Mouse (Mus musculus) left cerebral cortex, adult 18-20 months (tissue): ENCODE data around the gene Hoxa4. TPM values are rescaled to one million over a fixed set of nuclear protein-coding genes. Genes with fewer than 3 reads are reported as not detected.

Source experiments
- DNase-seq, 2 experiments: peaks; one replicate each; pipeline ENCODE4 v3.0.0; 2021 to 2022; ENCODE audit warnings: low spot score in 2 of 2, mixed read lengths in 1 of 2
- total RNA-seq, 2 experiments: library from RNA; stranded (reverse); gene quantifications; 2 replicates each; pipeline ENCODE4 v1.2.3; 2021

Gene Hoxa4
- total RNA-seq, 2 experiments from 2014 or later, result not detected

DNA sequence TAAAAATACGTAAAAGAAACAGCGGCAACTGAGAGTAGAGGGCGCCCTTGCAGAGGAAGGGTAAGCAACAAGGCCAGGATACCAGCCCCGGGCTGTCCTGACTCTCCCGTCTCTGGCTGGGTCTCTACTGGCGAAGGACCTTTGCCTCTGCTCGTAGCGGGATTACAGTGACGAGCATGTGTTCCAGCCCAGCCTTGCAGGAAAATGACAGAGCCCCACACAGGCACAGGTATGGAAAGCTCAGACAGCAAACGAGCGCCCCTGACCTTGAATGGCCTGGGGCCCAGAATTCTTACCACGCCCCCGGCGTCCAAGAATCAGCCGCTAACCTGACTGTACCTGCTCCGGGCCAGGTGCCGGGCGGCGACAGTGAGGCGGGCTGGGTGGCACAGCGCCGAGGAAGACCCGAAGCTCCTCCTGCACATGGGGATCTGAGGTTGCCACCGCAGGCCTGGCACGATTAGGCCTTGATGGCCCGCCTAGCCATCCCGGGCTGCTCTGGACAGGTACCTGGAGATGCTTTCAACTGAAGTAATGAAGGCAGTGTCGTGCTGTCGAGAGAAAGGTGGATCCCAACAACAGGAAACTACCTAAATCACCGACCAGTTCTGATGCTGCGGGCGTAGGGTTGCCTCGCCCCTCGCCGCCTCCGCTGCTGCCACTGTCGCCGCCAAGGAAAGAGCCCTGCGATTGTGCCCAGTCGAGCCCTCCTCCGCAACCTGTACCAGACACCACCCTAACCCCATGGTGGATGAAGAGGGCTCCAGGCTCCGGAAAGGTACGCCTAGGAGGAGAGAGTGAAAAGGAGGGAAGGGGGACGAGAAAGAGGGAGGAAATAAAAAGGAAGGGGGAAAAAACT, 38.2 kb upstream of the Hoxa4 start:
- DNase-seq, result no peak

DNA sequence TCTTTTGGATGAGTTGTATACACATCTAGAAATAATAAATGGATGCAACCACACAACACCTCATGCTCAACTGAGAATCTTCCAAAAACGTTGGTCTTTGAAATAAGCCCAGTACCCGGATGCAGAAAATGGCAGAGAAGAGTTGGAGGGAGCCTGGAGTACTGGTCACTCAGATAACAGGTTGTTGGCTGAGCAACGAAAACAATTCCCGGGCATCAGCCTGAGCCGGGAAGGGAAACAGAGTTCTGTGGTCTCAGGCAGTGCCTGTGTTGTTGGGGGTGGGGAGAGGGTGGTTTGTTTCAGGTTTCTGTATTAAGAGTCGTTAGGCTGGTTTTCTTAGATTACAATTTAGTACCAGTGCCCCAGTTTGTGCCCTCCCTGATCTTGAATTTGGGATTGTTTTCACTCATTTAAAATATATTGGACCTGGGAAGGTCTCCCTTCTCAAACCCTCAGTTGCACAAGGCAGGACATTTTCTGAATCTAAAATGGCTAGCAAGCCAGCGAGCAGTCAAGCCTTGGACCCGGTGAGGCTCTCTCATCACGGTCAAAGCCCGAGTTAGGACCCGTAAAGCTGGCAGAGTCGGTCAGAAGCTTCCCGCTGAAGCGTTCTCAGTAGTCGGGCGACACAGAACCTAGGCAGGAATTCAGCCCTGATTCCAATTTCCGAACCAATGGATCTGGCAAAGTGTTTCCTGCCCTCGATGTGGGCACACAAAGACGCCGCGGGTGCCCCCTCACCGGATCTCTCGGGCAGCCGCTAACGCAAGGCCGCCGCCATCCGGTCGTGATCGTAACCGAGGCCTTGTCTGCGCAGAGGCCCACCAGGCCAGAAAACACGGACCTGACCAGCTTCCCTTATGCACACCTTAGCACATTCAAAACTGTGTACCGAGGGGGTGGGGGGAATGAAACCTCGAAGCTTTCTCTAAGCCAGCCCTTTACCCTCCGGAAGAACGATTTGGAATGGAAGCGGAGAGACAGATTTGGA, 37.2 kb upstream of the Hoxa4 start:
- no peak for DNase-seq

DNA sequence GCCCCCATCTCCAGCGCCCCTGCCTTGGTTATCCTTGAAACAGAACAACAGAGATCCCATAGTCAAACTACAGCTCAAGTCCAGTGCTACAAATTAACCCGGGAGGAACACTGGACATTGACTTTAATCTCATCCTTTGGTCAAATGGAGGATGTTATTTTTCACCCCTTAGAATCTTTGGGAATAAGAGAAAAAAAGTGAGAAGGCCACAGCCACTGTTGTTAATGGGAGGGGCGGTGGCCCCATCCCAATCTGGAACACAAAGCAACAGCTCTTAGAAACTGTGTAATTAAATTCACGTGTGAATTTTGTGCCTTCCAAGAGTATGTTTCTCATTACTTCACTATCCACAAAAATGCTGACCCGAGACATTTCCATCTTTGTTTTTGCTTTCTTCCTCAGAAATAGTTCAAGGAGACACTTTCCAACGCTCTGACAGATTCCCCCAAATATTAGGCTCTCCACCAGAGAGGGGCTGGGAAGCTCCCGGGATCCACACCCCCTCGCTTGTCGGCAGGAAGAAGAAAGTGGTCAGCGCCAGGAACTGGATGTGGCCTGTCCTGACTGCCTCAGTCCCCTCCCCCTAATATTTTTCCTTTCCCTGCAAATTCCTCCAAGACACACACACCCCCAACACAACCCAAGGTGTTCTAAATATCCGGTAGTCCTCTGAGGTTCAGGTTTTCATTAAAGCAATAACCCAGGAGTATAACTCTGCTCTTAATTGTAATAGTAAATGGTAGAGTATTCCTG, 36.1 kb upstream of the Hoxa4 start:
- no peak for DNase-seq

DNA sequence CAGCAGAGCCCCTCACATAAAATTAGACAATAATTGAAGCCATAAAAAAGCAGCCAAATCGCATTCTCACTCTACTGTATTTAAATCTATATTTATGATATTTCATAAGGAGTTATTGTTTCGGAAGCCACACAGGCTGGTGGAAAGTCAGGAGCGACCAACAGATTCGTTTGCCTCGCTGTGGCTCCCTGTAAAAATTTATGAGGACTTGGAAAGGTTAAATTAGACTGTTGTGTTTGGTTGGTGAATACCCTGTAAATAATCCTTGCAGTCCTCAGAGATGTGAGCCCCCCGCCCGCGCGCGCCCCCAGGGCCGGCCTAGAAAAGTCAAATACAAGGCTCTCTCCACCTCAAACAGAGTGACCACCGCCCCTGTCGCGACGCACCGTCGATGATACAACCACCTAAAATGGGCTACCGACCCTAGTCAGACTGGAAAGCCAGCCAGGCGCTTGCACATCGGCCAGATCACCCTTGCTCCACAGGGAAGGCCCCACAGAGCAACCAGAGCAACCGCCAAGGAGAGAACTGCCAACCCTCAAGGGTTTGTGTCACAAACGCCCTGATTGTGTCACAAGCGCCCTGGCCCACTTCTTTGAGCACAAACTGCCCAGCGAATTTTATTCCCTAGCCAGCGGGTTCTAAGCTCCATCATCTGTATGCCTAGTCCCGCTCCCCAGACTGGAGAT, 35.2 kb upstream of the Hoxa4 start:
- no peak for DNase-seq

DNA sequence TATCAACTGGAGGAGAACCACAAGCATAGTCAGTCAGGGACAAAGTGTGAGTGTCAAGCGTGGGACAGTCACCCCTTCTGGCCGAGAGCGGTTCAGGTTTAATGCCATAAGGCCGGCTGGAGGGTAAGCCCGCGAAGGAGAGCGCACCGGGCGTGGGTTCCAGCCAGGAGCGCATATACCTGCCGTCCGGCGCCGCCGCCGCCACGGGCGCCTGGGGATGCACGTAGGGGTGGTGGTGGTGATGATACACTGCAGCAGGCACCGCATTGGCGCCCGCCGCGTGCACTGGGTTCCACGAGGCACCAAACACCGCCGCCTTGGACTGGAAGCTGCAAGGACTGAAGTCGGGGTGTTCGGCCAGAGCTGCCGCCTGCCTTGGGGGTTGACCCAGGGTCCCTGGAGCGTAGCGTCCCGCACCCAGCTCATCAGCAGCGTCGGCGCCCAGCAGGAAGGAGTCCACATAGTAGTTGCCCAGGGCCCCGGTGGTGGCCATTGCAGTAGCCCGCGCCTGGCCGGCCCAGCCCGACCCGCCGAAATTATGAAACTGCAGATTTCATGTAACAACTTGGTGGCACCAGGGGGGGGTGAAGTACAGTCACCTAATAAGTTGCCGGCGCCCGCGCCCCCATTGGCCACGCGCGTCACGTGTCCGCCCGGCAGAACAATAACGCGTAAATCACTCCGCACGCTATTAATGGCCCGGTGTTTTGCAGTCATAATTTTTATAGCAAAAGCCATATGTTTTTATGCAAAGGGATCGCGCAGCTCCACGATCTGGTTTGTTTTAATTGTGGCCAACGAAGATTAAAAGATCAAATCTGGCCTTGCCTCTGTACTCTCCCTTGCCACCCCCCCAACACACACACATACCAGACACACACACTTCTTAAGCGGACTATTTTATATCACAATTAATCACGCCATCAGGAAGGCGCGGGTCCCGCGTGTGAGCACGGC, 34.3 kb upstream of the Hoxa4 start:
- DNase-seq, result no peak

DNA sequence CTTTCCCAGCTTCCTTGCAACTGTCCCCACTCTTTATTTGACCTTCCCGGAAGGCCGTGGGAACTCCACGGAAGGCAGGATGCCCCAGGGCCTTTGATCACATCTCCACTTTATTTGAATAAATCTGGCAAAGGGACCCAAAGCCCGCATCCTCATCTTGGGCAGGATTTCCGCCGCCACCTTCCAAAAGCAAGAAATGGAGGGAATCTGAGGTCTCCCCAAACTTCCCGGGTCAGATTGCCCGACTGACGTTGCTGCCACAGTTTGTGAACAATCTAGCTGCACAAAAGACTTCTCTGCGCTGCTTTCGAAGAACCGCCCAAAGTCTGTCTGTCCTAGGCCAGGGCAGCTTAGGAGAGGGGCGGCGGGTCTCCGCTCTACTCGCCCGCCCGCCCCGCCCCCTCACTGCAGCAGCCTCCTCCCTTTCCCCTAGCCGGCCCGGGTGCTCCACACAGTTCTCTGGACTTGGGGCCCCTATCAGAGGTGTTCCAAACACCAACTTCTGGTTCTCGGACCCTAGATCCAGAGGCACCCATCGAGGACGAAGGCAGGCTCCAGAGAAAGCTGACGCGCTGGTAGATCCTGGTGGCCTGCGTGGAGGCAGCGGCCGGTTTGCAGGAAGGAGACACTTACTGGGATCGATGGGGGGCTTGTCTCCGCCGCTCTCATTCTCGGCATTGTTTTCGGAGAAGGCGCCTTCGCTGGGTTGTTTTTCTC, 33.5 kb upstream of the Hoxa4 start:
- DNase-seq, result no peak

DNA sequence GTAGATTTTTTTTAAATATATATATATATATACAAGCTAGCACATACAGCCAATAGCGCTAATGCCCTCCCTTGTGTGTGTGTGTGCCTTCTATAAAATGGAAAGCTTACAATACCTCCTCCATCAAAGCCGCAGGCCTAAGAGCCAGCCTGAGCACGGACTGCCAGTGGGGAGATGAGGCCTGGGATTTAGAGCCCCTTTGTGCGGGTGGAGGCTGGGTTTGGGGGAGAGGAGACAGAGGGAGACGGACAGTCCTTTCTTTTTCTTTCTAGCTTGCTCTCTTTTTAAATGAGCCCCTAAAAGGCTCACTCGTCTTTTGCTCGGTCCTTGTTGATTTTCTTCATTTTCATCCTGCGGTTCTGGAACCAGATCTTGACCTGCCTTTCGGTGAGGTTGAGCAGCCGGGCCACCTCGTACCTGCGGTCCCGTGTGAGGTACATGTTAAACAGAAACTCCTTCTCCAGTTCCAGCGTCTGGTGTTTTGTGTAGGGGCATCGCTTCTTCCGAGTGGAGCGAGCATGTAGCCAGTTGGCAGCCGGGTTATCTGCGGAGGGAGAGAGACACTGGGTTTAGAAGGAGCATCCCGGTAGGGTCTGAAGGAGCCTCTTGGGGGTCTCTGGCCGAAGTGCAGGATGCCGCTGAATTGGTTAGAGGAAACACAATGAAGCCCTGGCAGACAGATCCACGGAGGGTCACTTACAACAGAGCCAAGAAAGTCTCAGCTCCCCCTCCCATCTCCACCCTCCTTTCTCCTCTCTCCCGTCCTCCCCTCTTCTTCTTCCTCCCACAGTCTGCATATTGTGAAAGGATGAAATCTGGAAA, 32.6 kb upstream of the Hoxa4 start:
- DNase-seq, result no peak

DNA sequence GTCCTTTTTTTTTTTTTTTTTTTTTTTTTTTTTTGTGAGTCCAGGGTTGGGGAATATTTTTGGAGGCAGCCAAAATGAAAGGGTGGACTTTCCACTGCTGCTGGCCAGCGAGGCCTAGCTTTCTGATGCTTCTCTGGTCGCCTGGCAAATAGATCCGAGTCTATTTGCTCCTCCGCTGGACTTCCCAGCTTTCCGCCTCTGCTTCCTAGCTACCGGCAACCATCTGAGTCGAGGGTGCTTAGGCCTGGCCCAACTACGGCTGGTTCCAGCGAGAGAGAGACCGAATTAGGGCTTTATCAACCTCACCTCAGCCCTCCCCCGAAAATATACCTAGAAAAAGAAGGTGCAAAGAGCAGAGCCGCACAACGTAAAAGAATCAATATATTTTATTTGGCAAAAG, 31.2 kb upstream of the Hoxa4 start:
- DNase-seq, result no peak

DNA sequence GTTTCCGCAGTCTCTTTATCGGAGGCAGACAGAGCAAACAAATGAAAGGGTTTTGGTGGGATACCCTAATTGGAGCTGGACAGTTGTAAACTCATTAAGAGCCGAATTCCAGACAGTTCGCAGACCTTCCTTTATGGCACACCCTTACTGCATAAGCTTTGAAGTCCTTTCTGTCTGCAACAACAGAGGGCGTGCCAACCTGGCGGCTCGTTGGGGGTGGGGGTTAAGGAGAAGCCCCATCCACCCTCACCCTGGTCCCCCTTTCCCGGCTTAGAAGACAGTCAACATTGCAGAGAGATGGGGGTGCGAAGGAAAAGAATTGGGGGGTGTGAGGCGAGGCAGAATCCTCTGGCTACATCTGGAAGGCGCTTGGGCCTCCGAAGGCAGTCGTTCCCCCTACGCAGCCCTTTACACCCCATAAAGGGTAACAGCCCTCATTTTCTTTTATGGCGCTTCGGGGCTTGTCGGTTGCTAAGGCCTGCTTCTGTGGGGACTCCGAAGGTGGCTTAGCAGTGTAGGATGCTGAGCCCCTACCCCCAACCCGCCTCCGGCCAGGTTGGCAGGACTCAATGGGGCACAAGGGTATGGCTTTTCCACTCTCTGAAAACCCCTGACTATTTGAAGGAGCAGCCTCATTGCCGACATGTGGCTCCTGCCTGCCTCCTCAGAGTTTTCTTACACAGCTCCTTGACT, 30.6 kb upstream of the Hoxa4 start:
- no peak for DNase-seq

DNA sequence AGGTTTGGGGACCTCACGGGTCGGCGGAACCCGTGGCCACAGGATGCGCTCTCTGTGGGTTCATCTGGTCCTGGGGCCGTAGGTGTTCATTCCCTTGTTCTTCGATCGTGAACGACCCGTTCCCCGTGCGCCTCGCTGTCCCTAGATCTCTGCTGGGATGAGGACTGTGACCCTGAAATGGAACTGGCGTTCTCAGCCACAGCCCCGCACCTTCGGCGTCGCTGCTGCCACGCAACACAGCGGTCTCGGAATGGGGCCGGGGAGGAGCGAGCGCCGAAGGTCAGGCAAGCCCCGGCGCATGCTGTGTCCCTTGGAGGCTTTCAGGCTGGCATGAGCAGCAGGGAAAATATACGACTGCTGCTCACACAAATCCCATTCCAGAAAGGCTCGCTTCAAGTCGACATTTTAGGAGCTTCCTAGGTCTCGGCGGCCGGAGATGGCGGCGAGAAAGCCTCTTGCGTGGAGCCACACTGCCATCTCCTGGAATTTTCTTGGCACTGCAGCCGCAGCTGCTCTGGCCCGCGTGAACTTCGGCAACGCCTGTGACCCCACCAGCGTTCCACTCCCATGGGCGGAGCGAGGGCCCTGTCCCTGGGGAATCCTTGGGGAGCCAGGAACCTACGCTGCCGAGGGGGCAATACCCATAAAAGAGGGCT, 29.9 kb upstream of the Hoxa4 start, which contains the start of gene Hoxa7:
Gene Hoxa7, minus strand, starts transcription at position 518 of the 656 bp plus-strand sequence.
- DNase-seq, result peak; percentile 77 to 80

DNA sequence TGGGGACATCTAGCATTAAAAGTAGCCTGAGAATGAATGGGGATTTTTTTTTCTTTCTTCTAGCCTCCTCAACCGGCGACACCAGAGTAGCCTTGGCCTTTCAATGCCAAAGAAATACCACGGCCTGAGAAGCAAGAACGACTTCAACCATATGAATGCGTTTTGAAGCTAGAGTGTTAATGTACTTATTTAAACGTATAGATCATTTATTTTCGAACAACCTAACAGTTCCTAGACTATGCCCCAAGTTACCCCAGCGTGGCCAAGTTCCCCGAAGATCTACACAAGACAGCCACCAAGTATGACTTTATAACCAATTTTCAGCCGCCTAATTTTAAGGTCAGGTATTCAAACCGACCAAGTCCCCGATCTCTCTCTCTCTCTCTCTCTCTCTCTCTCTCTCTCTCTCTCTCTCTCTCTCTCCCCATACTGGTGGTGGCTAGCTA, 29.3 kb upstream of the Hoxa4 start:
- no peak for DNase-seq

DNA sequence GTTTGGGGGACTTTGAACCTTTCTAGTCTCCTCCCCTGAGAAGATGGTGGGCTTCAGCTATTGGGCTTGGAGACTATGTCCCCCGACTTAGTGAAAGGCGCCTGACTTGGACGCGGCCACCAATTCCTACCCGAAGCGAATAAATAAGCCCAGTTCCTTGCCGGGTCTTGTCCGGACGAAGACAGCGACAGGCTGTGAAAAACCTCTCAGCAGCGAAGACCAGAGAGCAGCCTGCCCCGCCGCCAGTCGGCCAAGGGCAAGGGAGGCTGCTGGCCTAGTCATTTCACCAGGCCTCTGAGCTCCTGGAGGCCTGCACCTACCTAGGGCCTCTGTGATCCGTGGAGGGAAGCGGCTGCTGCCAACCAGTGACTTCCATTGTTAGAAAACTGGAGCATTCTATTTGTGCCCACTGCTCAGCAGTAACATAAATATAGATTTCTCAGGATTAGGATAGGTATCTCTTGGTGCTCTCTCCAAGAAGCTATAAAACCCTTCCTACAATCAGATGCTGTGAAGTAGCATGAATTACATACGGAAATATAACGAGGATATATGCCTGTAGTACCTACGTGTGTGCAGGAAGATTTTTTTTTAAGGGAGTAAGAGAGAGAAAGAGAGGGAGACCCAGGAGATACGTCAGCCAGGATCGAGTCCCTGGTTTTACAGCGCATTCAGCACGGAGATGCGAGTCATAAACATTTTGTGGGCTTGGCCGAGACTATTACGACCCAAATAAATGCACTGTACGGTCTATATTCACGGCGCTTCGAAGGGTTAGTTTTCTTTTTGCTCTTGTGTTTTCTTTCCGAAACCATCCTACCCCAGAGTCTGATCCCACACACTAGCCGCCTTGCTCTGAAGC, 28.7 kb upstream of the Hoxa4 start:
- no peak for DNase-seq

DNA sequence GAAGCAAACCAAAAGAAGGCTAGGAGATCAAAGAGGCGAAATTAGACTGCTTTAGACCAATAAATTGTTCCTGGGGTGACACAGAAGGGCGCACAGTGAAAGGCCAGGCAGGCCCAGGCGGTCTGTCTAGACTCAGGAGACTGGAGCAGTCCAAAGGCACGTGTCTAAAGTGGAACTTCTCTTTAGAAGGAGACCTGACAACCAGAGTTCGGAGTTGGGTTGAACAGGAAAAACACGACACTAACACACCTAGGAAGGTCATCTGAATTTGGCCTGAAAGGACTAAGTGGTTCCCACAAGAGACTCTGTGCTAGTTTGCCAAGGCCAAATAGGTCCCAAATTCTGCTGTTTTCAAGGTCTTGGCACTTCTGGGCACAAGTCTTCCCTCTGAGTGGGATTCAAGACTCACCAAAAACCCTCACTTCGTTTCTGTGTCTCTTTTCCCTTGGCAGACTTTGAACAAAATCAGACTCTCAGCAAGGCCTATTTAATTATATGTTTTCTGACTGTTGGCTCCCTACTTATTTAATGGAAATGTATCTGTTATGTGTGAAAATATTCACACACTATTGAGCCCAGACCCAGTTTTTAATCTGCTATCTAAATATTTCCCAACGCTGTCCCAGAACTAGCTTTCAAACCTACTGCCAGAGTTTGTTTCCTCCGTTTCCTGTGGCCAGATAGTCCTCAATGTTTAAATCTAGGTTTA, 27.8 kb upstream of the Hoxa4 start:
- DNase-seq, result no peak

DNA sequence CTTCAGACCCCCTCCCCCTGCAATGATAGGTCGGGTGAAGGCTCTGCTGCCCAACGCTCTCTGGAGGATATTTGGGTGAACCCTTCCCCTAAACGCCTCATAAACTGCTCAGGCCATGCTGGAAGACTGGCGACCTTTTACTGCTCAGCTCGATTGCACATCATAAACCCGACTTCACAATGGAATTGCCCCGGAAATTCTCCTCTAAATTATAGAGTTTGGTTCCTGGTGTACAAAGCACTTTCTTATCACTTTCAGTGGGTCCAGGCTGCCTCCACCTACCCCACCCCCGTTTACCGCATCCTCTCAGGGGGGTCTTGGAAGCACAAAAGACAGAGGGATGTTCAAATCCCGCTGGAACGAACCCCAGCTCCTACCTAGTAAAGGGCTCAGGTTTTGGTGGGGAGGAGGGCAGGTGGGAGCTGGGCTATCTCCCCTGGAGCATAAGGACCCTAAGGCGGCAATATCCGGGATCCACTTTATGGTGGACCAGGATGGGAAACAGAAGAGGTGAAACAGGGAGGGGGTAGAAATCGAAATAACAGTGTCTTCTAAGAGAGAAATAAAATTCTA, 27.2 kb upstream of the Hoxa4 start:
- no peak for DNase-seq
